Mouse (Mus musculus) hindbrain, postnatal 0 days (tissue): ENCODE data around the gene Pnrc2. TPM values are rescaled to one million over a fixed set of nuclear protein-coding genes. Genes with fewer than 3 reads are reported as not detected.
A peak's percentile ranks its signal among the peaks of the same experiment; 100 is the strongest.

Experiments used
- ATAC-seq: fragments of 200-750 bp; cut with Nextera tagmentation; 2 replicates; pipeline ENCODE4 v1.8.0; 2017; ENCODE audit warnings: mild to moderate bottlenecking, moderate TSS enrichment, moderate library complexity
- DNase-seq: peaks from one replicate; pipeline ENCODE4 v3.0.0-alpha.2; 2015; ENCODE audit warnings: low spot score
- H3K27ac ChIP-seq: fragments of 300-500 bp; sonication (generic); 2 replicates; pipeline ENCODE4 v1.5.1; 2014; ENCODE audit warnings: mild to moderate bottlenecking
- H3K27me3 ChIP-seq: fragments of 300-500 bp; sonication (generic); 2 replicates; pipeline ENCODE4 v1.6.1; 2014; ENCODE audit warnings: low read length, mixed read lengths; ENCODE audit not compliant: insufficient read depth
- H3K36me3 ChIP-seq: fragments of 300-500 bp; sonication (generic); 2 replicates; pipeline ENCODE4 v1.6.1; 2014; ENCODE audit warnings: low read length, mixed read lengths; ENCODE audit not compliant: insufficient read depth
- H3K4me1 ChIP-seq: fragments of 300-500 bp; sonication (generic); 2 replicates; pipeline ENCODE4 v1.6.1; 2014; ENCODE audit warnings: antibody characterized with exemption, low read length, mixed read lengths; ENCODE audit not compliant: insufficient read depth
- H3K4me2 ChIP-seq: fragments of 300-500 bp; sonication (generic); 2 replicates; pipeline ENCODE4 v1.6.1; 2014; ENCODE audit warnings: low read depth, mild to moderate bottlenecking, low read length, moderate library complexity, mixed read lengths
- H3K4me3 ChIP-seq: fragments of 300-500 bp; sonication (generic); 2 replicates; pipeline ENCODE4 v1.5.1; 2014; ENCODE audit warnings: low read length
- H3K9ac ChIP-seq: fragments of 300-500 bp; sonication (generic); replicated peaks from 2 replicates; pipeline ENCODE4 v1.6.1; 2014; ENCODE audit warnings: mild to moderate bottlenecking, low read length, moderate library complexity, mixed read lengths
- H3K9me3 ChIP-seq: fragments of 300-500 bp; sonication (generic); 2 replicates; pipeline ENCODE4 v1.6.1; 2016; ENCODE audit warnings: low read length, mixed read lengths
- CTCF ChIP-seq: IDR thresholded peaks from 2 replicates; pipeline ENCODE4 v1.5.1; 2016; ENCODE audit warnings: antibody characterized with exemption, control low read depth, low read depth
- WGBS: fragments of 180-500 bp; shearing (Covaris S2); extraction: QIAGEN DNeasy Blood & Tissue Kit; methylation state at CpG from one replicate; pipeline ENCODE4 v1.1.7; 2014; 5-methylcytosine and 5-hydroxymethylcytosine counted together
- polyA plus RNA-seq: library from polyadenylated mRNA; unstranded; fragments of >200 nt; fragmentation: Nextera tagmentation; extraction: Ambion mirVana; gene quantifications from 2 replicates; pipeline ENCODE4 v1.2.1, GENCODE M21; 2015
- total RNA-seq: library from RNA; depleted of rRNA; stranded (reverse); fragments of >200 nt; gene quantifications from 2 replicates; pipeline ENCODE4 v1.2.3, GENCODE M21; 2014

Gene Pnrc2
- total and polyA plus RNA-seq, 2 experiments from 2014 or later, result 54.9 to 81.7 TPM

GRCm38 (mm10) chr4:135877742-135878141 lies 4.1 kb upstream of the Pnrc2 start:
- Histone ChIP-seq H3K4me3 (no peak overlapping the region), H3K4me1 (peaks cover 24% of the 10 kb centered on the region), H3K27me3 (no peaks in the 10 kb centered on the region), H3K9ac (no peak overlapping the region), H3K27ac (no peak overlapping the region), H3K36me3 (no peaks in the 10 kb centered on the region), H3K9me3 (no peaks in the 10 kb centered on the region), H3K4me2 (no peak overlapping the region)
- 59% methylated on average over 2 of the region's 2 CpGs for WGBS
- ATAC-seq, result no peak
- peak; percentile 34 for DNase-seq
- peak; percentile 57 for TF ChIP-seq CTCF

- DNase-seq, result peak; percentile 68
- peak overlapping the region; percentile 60; the same call in 1 of the 2 replicates for H3K27ac ChIP-seq
- H3K27me3 ChIP-seq, result no peaks in the 10 kb centered on the region
- ATAC-seq, result peak; percentile 13; the same call in 1 of the 2 replicates
- no peak overlapping the region; the same call in 1 of the 2 replicates for H3K9ac ChIP-seq
- H3K4me1 ChIP-seq, result peaks cover 24% of the 10 kb centered on the region
- peak overlapping the region; percentile 14 for H3K4me3 ChIP-seq
- H3K4me2 ChIP-seq, result peak overlapping the region; percentile 48
- H3K36me3 ChIP-seq, result no peaks in the 10 kb centered on the region
- WGBS, result 2% methylated on average over 16 of the region's 16 CpGs
- no peak for TF ChIP-seq CTCF
- H3K9me3 ChIP-seq, result no peaks in the 10 kb centered on the region
Measured at GRCm38 (mm10) chr4:135876583-135877020, 3.0 kb upstream of the Pnrc2 start.

- Histone ChIP-seq H3K27me3 (no peaks in the 10 kb centered on the region), H3K9me3 (no peaks in the 10 kb centered on the region), H3K4me2 (peak overlapping the region; percentile 48), H3K36me3 (no peaks in the 10 kb centered on the region), H3K4me1 (peaks cover 27% of the 10 kb centered on the region), H3K9ac (no peak overlapping the region; the same call in 1 of the 2 replicates), H3K27ac (peak overlapping the region; percentile 60; the same call in 1 of the 2 replicates), H3K4me3 (peak overlapping the region; percentile 14)
- 3% methylated on average over 9 of the region's 9 CpGs for WGBS
- DNase-seq (no peak), ATAC-seq (no peak)
- TF ChIP-seq CTCF, result no peak
Measured at GRCm38 (mm10) chr4:135875991-135876582, 2.4 kb upstream of the Pnrc2 start.

GRCm38 (mm10) chr4:135875546-135875945 lies 1.9 kb upstream of the Pnrc2 start:
- H3K9me3 ChIP-seq, result no peaks in the 10 kb centered on the region
- peaks cover 29% of the 10 kb centered on the region for H3K4me1 ChIP-seq
- no peak overlapping the region for H3K9ac ChIP-seq
- H3K4me2 ChIP-seq, result no peak overlapping the region
- ATAC-seq (no peak), DNase-seq (no peak)
- H3K27ac ChIP-seq, result peak overlapping the region; percentile 60; the same call in 1 of the 2 replicates
- no peak overlapping the region for H3K4me3 ChIP-seq
- no peaks in the 10 kb centered on the region for H3K36me3 ChIP-seq
- 20% methylated on average over 7 of the region's 7 CpGs for WGBS
- H3K27me3 ChIP-seq, result no peaks in the 10 kb centered on the region
- TF ChIP-seq CTCF, result no peak; the same call in 1 of the 2 replicates

- H3K4me1 ChIP-seq, result peaks cover 32% of the 10 kb centered on the region
- H3K27ac ChIP-seq, result peak overlapping the region; percentile 100
- H3K36me3 ChIP-seq, result no peaks in the 10 kb centered on the region
- no peak for TF ChIP-seq CTCF
- H3K9ac ChIP-seq, result no peak overlapping the region
- WGBS, result 70% methylated on average over 10 of the region's 10 CpGs
- H3K4me3 ChIP-seq, result no peak overlapping the region
- H3K9me3 ChIP-seq, result no peaks in the 10 kb centered on the region
- H3K27me3 ChIP-seq, result no peaks in the 10 kb centered on the region
- no peak for DNase-seq
- ATAC-seq, result no peak
- H3K4me2 ChIP-seq, result peak overlapping the region; percentile 85; the same call in 1 of the 2 replicates
Measured at GRCm38 (mm10) chr4:135874564-135875535, 1.2 kb upstream of the Pnrc2 start.

- peak; percentile 28 for DNase-seq
- Histone ChIP-seq H3K4me3 (peak overlapping the region; percentile 89), H3K36me3 (no peaks in the 10 kb centered on the region), H3K27me3 (no peaks in the 10 kb centered on the region), H3K27ac (peak overlapping the region; percentile 100), H3K9me3 (no peaks in the 10 kb centered on the region), H3K4me2 (peak overlapping the region; percentile 85), H3K9ac (peak overlapping the region; percentile 96), H3K4me1 (peaks cover 32% of the 10 kb centered on the region)
- no peak for TF ChIP-seq CTCF
- WGBS, result 5% methylated on average over 17 of the region's 17 CpGs
- ATAC-seq, result no peak
Measured at GRCm38 (mm10) chr4:135872589-135873391, 860 bp downstream of the Pnrc2 start.
